Mouse (Mus musculus) neutrophil, adult 5-6 weeks (primary cell): ENCODE results near the gene Trappc10. TPM values are rescaled to one million over a fixed set of nuclear protein-coding genes. Genes with fewer than 3 reads are reported as not detected.
A peak's percentile ranks its signal among the peaks of the same experiment; 100 is the strongest.

Source experiments
- ATAC-seq: fragments of 151-379, 151-347 bp; 2 replicates; pipeline ENCODE4 v1.8.0; 2017; ENCODE audit warnings: mild to moderate bottlenecking, moderate TSS enrichment; ENCODE audit not compliant: insufficient number of reproducible peaks, poor library complexity, low FRiP score, severe bottlenecking; ENCODE audit errors: extremely low read depth
- total RNA-seq: library from RNA; stranded (forward); fragments of 200-1000 nt; gene quantifications from 2 replicates; pipeline ENCODE4 v1.2.3, GENCODE M21; 2017

The Trappc10 gene
- total RNA-seq, 1 experiment from 2014 or later, result 38.4 TPM

- ATAC-seq, result no peak
Observed at GRCm38 (mm10) chr10:78167775-78168174, 76.7 kb downstream of the Trappc10 start.

- ATAC-seq, result no peak
Observed at GRCm38 (mm10) chr10:78167333-78167732, 77.1 kb downstream of the Trappc10 start.

- ATAC-seq, result no peak
Observed at GRCm38 (mm10) chr10:78165256-78166005, 79.0 kb downstream of the Trappc10 start.

- ATAC-seq, result no peak
Observed at GRCm38 (mm10) chr10:78164786-78165185, 79.7 kb downstream of the Trappc10 start.

GRCm38 (mm10) chr10:78163923-78164322 lies 80.5 kb downstream of the Trappc10 start:
- ATAC-seq, result peak; percentile 51; the same call in 1 of the 2 replicates

GRCm38 (mm10) chr10:78163241-78163640 lies 81.2 kb downstream of the Trappc10 start:
- ATAC-seq, result no peak

GRCm38 (mm10) chr10:78162646-78163045 lies 81.8 kb downstream of the Trappc10 start:
- no peak for ATAC-seq

- no peak for ATAC-seq
Observed at GRCm38 (mm10) chr10:78161096-78161495, 83.3 kb downstream of the Trappc10 start.

- peak; percentile 25; the same call in 1 of the 2 replicates for ATAC-seq
Observed at GRCm38 (mm10) chr10:78160369-78161095, 83.9 kb downstream of the Trappc10 start.

GRCm38 (mm10) chr10:78159906-78160305 lies 84.5 kb downstream of the Trappc10 start:
- peak; percentile 68 for ATAC-seq

GRCm38 (mm10) chr10:78159252-78159878 lies 85.1 kb downstream of the Trappc10 start:
- ATAC-seq, result peak; percentile 22

- ATAC-seq, result no peak
Observed at GRCm38 (mm10) chr10:78158041-78158440, 86.4 kb downstream of the Trappc10 start.

GRCm38 (mm10) chr10:78156926-78157325 lies 87.5 kb downstream of the Trappc10 start:
- no peak for ATAC-seq

- peak; percentile 85 for ATAC-seq
Observed at GRCm38 (mm10) chr10:78148834-78149766, 95.3 kb downstream of the Trappc10 start.

- ATAC-seq, result no peak
Observed at GRCm38 (mm10) chr10:78147908-78148441, 96.5 kb downstream of the Trappc10 start.

GRCm38 (mm10) chr10:78143727-78144505 lies 100.5 kb downstream of the Trappc10 start:
- no peak for ATAC-seq

GRCm38 (mm10) chr10:78140843-78141242 lies 103.6 kb downstream of the Trappc10 start:
- no peak for ATAC-seq

GRCm38 (mm10) chr10:78140251-78140600 lies 104.2 kb downstream of the Trappc10 start:
- ATAC-seq, result no peak
